Mouse (Mus musculus) gastrocnemius, adult 2 months (tissue): ENCODE data around the gene Kcnk13. TPM values are rescaled to one million over a fixed set of nuclear protein-coding genes. Genes with fewer than 3 reads are reported as not detected.

Experiments
- DNase-seq: peaks from one replicate; pipeline ENCODE4 v3.0.0; 2022
- H3K27ac ChIP-seq: fragments of 200-600 bp; 2 replicates; pipeline ENCODE4 v1.8.1; 2022; ENCODE audit warnings: mild to moderate bottlenecking
- H3K4me3 ChIP-seq: fragments of 200-600 bp; 2 replicates; pipeline ENCODE4 v1.8.1; 2022; ENCODE audit warnings: mild to moderate bottlenecking, moderate library complexity
- CTCF ChIP-seq: fragments of 200-600 bp; IDR thresholded peaks from 2 replicates; pipeline ENCODE4 v1.8.1; 2022; ENCODE audit warnings: antibody characterized with exemption, mild to moderate bottlenecking, moderate library complexity
- intact Hi-C: fragments of 180-260 bp; cut with DNase I; formaldehyde crosslinking; loops from one replicate; pipeline ENCODE4 v1.15.1; 2025
- microRNA-seq: library from miRNA; unstranded; fragments of <30 nt; microRNA quantifications from one replicate; pipeline ENCODE4 v1.2.0, GENCODE M21; 2021
- total RNA-seq, 2 experiments: library from RNA; stranded (reverse); gene quantifications; 2 replicates each; pipeline ENCODE4 v1.2.3; 2021

Kcnk13 gene
- total RNA-seq, 2 experiments from 2014 or later: 0.08 to 0.13 TPM

DNA sequence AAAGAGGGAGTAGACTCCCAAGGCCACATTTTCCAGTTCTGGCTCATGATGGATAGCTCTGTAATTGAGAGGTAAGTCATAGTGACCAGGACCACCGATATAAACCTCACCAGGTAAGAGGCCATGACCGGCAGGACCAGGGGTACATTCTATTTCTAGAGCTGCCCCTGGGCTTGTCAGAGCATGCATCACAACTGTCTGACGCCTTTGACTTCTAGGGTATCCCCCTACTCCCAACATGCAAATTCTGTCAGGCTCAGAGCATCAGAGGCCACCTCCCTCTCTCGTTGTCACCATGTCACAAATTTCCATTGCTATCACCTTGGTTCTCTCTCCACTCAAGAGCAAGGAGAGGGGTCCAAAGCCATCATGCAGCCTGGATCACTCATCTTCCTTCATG, 126.5 kb downstream of the Kcnk13 start:
- H3K4me3 ChIP-seq: no peak overlapping the region
- TF ChIP-seq CTCF: no peak
- no peak for DNase-seq
- intact Hi-C loops: no loop called here
- H3K27ac ChIP-seq: no peak overlapping the region

- H3K4me3 ChIP-seq: no peak overlapping the region
- DNase-seq: no peak
- intact Hi-C loops: no loop called here
- no peak overlapping the region for H3K27ac ChIP-seq
- TF ChIP-seq CTCF: no peak
Observed at GRCm38 (mm10) chr12:100093046-100093445, 128.7 kb downstream of the Kcnk13 start.

DNA sequence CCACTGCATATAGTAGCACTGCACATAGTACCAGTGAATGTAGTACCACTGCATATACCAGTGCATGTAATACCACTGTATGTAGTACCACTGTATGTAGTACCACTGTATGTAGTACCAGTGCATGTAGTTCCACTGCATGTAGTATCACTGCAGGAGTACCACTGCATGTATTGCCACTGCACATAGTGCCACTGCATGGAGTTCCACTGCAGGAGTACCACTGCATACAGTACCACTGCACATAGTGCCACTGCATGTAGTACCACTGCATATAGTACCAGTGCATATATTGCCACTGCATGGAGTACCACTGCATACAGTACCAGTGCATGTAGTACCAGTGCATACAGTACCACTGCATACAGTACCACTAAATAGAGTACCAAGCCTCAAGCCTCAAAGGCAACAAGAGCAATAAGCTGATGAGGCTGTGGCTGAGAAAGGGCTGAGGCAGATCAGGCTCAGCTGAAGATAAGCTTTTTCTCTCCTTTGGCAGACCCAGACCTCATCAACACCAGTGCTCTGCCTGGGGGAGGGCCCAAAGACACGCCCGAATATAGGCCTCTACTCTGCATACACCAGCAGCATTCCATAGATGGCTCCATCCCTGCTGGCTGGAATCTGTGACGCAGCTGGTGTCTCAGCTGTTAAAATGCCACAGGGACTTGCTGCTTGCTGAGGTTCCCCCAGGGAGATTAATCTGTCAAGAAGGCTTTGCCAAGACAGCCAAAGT, 135.8 kb downstream of the Kcnk13 start:
- Histone ChIP-seq H3K4me3 (no peak overlapping the region), H3K27ac (no peak overlapping the region)
- intact Hi-C loops: no loop called here
- TF ChIP-seq CTCF: no peak
- DNase-seq: no peak

- TF ChIP-seq CTCF: no peak
- DNase-seq: no peak
- intact Hi-C loops: no loop called here
- no peak overlapping the region for H3K4me3 ChIP-seq
- H3K27ac ChIP-seq: no peak overlapping the region
Observed at GRCm38 (mm10) chr12:100100707-100101030, 136.4 kb downstream of the Kcnk13 start.

DNA sequence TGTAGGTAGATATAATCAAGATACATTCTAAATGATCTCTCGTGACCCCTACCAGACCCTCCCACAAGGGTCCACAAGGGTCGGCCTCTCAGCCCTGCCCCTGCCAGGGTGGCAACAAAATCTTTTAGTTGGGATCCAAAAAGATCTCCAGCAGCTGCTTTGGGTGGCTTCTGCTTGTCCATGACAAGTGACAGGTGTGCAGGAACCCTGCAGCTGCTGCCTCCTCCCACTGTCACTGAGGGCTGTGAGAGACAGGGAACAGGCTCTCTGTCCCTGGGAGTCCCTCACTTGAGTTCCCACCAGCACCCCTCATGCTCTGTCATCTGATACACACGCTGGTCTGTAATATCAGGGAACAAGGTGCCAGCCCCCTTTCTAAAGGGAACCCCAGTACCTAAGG, 137.4 kb downstream of the Kcnk13 start:
- no peak for TF ChIP-seq CTCF
- intact Hi-C loops: no loop called here
- DNase-seq: no peak
- Histone ChIP-seq H3K27ac (no peak overlapping the region), H3K4me3 (no peak overlapping the region)

GRCm38 (mm10) chr12:100104530-100104929, 140.2 kb downstream of the Kcnk13 start:
- no peak for DNase-seq
- no peak overlapping the region for H3K27ac ChIP-seq
- H3K4me3 ChIP-seq: no peak overlapping the region
- TF ChIP-seq CTCF: no peak
- intact Hi-C loops: no loop called here

DNA sequence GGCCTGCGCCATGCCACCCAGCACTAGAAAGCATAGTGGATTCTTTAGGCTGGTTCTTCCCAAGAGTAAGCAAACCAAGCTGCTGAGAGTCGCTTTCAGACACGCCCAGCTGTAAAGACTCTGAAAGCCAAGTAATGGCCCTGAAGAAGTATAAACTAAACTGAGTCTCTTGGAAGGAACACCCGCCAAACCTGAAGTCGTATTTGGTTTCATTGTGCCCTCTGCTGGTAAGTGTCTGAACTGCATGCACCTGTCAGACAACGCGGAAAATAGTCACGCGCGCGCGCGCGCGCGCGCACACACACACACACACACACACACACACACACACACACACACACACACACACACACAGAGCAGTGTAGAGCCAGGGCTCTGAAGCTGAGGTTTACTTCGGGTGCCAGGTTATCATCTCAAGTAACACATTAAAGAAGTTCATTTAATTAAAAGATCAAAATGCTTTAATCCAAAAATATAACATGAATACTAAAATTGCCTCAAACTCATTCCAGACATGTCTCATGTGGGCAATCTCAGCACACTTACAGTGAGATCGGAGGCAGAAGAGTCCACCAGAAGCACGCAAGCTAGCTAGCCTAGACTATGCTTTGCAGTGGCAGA, 142.1 kb downstream of the Kcnk13 start:
- H3K4me3 ChIP-seq: no peak overlapping the region
- H3K27ac ChIP-seq: no peak overlapping the region
- intact Hi-C loops: loop anchor here (1.0 to 5.0 kb wide), 3 partner anchors 139 to 206 kb away; no protein-coding TSS in a partner anchor
- TF ChIP-seq CTCF: peak; percentile 67
- peak; percentile 78 for DNase-seq

- no peak for TF ChIP-seq CTCF
- intact Hi-C loops: loop anchor here (1.0 to 5.0 kb wide), 3 partner anchors 140 to 1023 kb away; no protein-coding TSS in a partner anchor
- Histone ChIP-seq H3K4me3 (no peak overlapping the region), H3K27ac (no peak overlapping the region)
- no peak for DNase-seq
Observed at GRCm38 (mm10) chr12:100107436-100107835, 143.1 kb downstream of the Kcnk13 start.

- TF ChIP-seq CTCF: no peak; the same call in 1 of the 2 replicates
- peak within 1 kb of the TSS; percentile 89 for H3K4me3 ChIP-seq
- intact Hi-C loops: loop anchor here (5.0 kb wide), 1 partner anchor 143 kb away; no protein-coding TSS in a partner anchor
- peak; percentile 84 for DNase-seq
- H3K27ac ChIP-seq: peak within 1 kb of the TSS; percentile 94
Observed at GRCm38 (mm10) chr12:100109986-100110696, 145.8 kb downstream of the Kcnk13 start, which contains the start of gene Psmc1. Gene Psmc1, plus strand, starts transcription at chr12:100110154.

Small RNAs within 50 kb of the gene (microRNA-seq; reads per million reads assigned to microRNA genes)
- gene Gm23291: not detected

Other genes with a start within 250 kb of the Kcnk13 start
- gene Efcab11, start 80.1 kb upstream of the Kcnk13 start, total RNA-seq: not detected
- gene Tdp1, start 80.0 kb upstream of the Kcnk13 start, total RNA-seq: 1 to 10 TPM; 3.6 to 6.6 TPM
- gene Psmc1, start 145.7 kb downstream of the Kcnk13 start, total RNA-seq: 100 to 1,000 TPM; 128 to 151 TPM
- gene Nrde2, start 195.2 kb downstream of the Kcnk13 start, total RNA-seq: 1 to 10 TPM; 7.8 to 9.1 TPM
- gene Calm1, start 234.9 kb downstream of the Kcnk13 start, total RNA-seq: 100 to 1,000 TPM; 513 to 579 TPM